Mouse (Mus musculus) cerebellum, adult 2 months (tissue): ENCODE results near the gene Zmym2. TPM values are rescaled to one million over a fixed set of nuclear protein-coding genes. Genes with fewer than 3 reads are reported as not detected.

ENCODE experiments used
- DNase-seq, 2 experiments: peaks; one replicate each; pipeline ENCODE4 v3.0.0; 2021
- H3K27ac ChIP-seq: fragments of 200-500 bp; 2 replicates; pipeline ENCODE4 v1.5.1; 2012; ENCODE audit warnings: low read length, control low read depth, inconsistent platforms; ENCODE audit not compliant: insufficient read depth
- H3K27me3 ChIP-seq: fragments of 200-500 bp; 2 replicates; pipeline ENCODE4 v1.6.1; 2012; ENCODE audit warnings: inconsistent platforms, mild to moderate bottlenecking, low read length, moderate library complexity; ENCODE audit not compliant: control insufficient read depth, insufficient read depth
- H3K4me1 ChIP-seq: fragments of 200-500 bp; 2 replicates; pipeline ENCODE4 v1.6.1; 2011; ENCODE audit warnings: low read length; ENCODE audit not compliant: control insufficient read depth, insufficient read depth
- H3K4me3 ChIP-seq: fragments of 200-500 bp; replicated peaks from 2 replicates; pipeline ENCODE3; 2011; ENCODE audit warnings: mild to moderate bottlenecking, low read depth, low read length, control low read depth; ENCODE audit not compliant: insufficient read depth
- CTCF ChIP-seq: fragments of 200-500 bp; IDR thresholded peaks from 2 replicates; pipeline ENCODE4 v1.5.1; 2011; ENCODE audit warnings: low read depth, mild to moderate bottlenecking, control low read depth, low read length, moderate library complexity, borderline replicate concordance; ENCODE audit not compliant: insufficient read depth
- POLR2A ChIP-seq: fragments of 200-500 bp; IDR thresholded peaks from 2 replicates; pipeline ENCODE4 v1.6.1; 2011; ENCODE audit warnings: low read length, control low read depth, borderline replicate concordance; ENCODE audit not compliant: insufficient read depth
- WGBS: fragments of 180-500 bp; shearing (Covaris S2); methylation state at CpG from one replicate; pipeline ENCODE4 v1.1.7; 2018; 5-methylcytosine and 5-hydroxymethylcytosine counted together
- polyA plus RNA-seq: library from polyadenylated mRNA; depleted of rRNA; stranded (reverse); fragments of >200 nt; gene quantifications from 2 replicates; pipeline ENCODE4 v1.2.3, GENCODE M21; 2012

The Zmym2 gene
- polyA plus RNA-seq, 1 experiment: 44.3 TPM

DNA sequence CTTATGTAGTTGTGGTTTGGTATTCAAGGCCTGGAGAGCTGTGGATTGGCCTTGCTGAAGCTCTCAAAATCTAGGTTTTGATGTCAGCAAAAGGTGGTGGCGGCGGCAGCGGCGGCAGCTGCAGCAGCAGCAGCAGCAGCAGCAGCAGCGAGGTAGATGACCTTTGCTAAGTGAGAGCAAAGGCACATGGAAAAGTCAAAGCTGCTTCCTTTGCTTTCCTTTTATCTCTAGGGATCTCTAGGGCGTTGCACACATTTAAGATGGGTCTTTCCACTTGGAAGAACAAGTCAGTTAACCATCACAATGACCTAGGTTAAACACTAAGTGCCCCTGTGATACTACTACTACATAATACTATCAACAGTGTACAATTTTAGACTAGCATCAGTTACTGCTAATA is 49.0 kb downstream of the Zmym2 start:
- Histone ChIP-seq H3K4me3 (no peak overlapping the region), H3K27ac (no peak overlapping the region), H3K27me3 (no peaks in the 10 kb centered on the region), H3K4me1 (no peaks in the 10 kb centered on the region)
- TF ChIP-seq POLR2A (no peak), CTCF (no peak)
- no peak for DNase-seq
- WGBS: 91% methylated on average over 6 of the region's 6 CpGs

- 95% methylated on average over 1 of the region's 1 CpGs for WGBS
- no peaks in the 10 kb centered on the region for H3K27me3 ChIP-seq
- H3K4me3 ChIP-seq: no peak overlapping the region
- DNase-seq: no peak
- no peak for TF ChIP-seq CTCF
- no peak for TF ChIP-seq POLR2A
- no peaks in the 10 kb centered on the region for H3K4me1 ChIP-seq
- no peak overlapping the region for H3K27ac ChIP-seq
Observed at GRCm38 (mm10) chr14:56939903-56940302, 53.5 kb downstream of the Zmym2 start.

GRCm38 (mm10) chr14:56952928-56953327 is 66.5 kb downstream of the Zmym2 start:
- WGBS: 94% methylated on average over 4 of the region's 4 CpGs
- DNase-seq: no peak
- H3K4me1 ChIP-seq: no peaks in the 10 kb centered on the region
- TF ChIP-seq POLR2A (no peak), CTCF (no peak)
- no peak overlapping the region for H3K4me3 ChIP-seq
- no peaks in the 10 kb centered on the region for H3K27me3 ChIP-seq
- no peak overlapping the region for H3K27ac ChIP-seq

DNA sequence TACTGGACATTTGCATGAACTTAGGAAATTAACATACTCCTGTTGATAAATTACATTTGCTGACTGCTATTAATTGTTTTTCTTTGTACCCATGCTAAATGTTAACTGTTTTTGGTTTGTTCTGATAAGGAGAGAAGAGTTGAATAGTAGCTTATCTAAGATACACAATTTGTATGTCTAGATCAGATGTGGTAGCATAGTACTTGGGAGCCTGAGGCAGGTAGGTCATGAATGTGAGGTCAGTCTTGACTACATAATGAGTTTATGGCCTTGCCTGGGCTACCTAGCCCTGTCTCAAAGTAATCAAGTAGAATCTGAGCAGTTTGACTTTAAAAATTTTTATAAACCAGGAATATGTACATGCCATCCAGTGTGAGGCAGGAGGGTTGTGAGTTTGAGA is 67.9 kb downstream of the Zmym2 start:
- no peaks in the 10 kb centered on the region for H3K4me1 ChIP-seq
- H3K4me3 ChIP-seq: no peak overlapping the region
- TF ChIP-seq POLR2A (no peak), CTCF (no peak)
- H3K27ac ChIP-seq: no peak overlapping the region
- DNase-seq: no peak
- H3K27me3 ChIP-seq: no peaks in the 10 kb centered on the region

DNA sequence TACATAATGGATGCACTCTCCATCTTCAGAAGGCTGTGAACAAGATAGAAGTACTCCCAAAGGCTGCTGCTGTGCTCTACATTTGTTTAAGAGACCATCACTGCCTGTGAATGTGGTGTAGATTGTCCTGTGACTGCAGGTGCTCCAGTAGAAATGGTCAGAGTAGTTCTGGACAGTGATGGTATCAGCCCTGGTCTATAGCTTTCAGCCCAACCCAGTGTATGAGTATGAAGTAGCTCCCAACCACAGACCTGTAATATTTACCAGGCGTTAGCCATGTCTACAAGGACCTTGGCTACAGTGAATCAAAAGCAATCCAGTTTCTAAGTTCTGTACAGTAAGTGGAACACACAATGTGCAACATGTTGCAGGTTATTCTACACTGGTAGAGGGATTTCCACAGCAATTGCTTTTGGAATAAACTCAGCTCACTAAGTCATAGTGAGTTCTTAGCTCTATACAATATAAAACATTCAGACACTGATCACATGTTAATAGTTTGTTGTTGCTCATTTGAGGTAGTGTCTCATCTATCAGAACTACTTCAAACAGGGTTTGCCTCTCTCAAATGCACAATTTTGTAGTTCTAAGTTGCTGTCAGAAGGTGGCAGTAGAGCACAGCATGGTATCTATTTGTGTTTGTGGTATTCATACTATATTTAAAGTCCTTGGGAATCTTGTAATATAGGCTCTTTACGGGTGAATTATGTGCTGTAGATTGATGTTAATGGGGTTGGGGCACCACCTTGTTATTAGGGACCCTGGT is 77.7 kb downstream of the Zmym2 start:
- Histone ChIP-seq H3K27ac (no peak overlapping the region), H3K27me3 (no peaks in the 10 kb centered on the region), H3K4me3 (no peak overlapping the region), H3K4me1 (no peaks in the 10 kb centered on the region)
- no peak for TF ChIP-seq POLR2A
- TF ChIP-seq CTCF: no peak
- no peak for DNase-seq
- 65% methylated on average over 2 of the region's 2 CpGs for WGBS

GRCm38 (mm10) chr14:56969653-56970052 is 83.2 kb downstream of the Zmym2 start:
- TF ChIP-seq CTCF (no peak), POLR2A (no peak)
- no peaks in the 10 kb centered on the region for H3K4me1 ChIP-seq
- H3K4me3 ChIP-seq: no peak overlapping the region
- 63% methylated on average over 8 of the region's 8 CpGs for WGBS
- DNase-seq: no peak
- H3K27me3 ChIP-seq: no peaks in the 10 kb centered on the region
- no peak overlapping the region for H3K27ac ChIP-seq

DNA sequence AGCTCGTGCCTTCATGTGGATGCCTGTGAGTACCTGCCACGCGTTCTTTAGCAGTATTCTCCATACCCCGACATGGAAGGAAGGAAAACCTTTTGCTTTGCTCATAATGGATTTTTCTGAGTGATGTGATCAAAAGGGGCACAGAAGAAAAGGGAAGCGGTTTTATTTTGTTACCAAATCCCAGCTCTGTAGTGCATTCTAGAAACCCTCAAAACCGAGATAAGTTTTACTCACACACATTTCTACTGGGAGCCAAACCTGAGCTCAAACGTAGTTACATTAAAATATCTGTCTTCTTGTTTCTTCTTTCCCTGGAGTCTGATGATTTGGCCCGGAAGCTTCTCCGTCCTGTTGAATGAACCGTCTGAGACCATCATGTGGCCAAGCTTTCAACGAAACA is 83.7 kb downstream of the Zmym2 start:
- no peak for DNase-seq
- Histone ChIP-seq H3K4me1 (no peaks in the 10 kb centered on the region), H3K4me3 (no peak overlapping the region), H3K27me3 (no peaks in the 10 kb centered on the region), H3K27ac (no peak overlapping the region)
- WGBS: 61% methylated on average over 11 of the region's 11 CpGs
- TF ChIP-seq POLR2A (no peak), CTCF (no peak)

DNA sequence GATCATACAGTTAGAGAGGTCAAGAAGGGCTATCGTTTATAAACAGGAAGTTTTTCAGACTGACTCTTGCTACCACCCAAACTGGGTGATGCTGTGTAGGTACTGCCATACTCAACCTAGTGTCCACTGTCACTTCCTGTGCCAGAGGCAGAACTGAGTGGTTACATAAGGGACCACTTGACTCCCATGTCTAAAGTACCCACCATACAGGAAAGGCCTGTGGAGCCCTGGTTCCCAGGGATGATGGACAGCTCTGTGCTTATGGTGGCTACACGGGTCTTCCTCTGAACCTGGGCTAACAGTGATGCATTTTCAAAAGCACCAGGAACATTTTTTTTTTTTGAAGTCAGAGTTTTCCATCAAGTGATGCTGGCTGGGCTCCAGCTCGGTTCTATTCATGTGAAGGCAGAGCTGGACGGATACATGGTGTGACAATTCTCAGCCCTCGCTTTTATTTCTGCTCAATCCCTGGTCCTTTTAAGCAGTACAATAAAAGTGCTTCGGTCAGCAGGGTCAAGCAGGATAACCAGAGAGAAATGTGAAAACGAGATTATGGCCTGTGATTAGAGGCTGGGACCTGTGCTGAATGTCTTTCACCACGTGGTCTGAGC is 91.7 kb downstream of the Zmym2 start:
- Histone ChIP-seq H3K27ac (no peak overlapping the region), H3K4me1 (no peaks in the 10 kb centered on the region), H3K27me3 (no peaks in the 10 kb centered on the region), H3K4me3 (no peak overlapping the region)
- TF ChIP-seq POLR2A (no peak), CTCF (no peak)
- WGBS: 48% methylated on average over 8 of the region's 8 CpGs
- no peak for DNase-seq
